Mouse (Mus musculus) hindbrain, embryonic 15.5 days (tissue): ENCODE data around the gene Kcnj12. TPM values are rescaled to one million over a fixed set of nuclear protein-coding genes. Genes with fewer than 3 reads are reported as not detected.
A peak's percentile ranks its signal among the peaks of the same experiment; 100 is the strongest.

ENCODE experiments used
- ATAC-seq: fragments of 200-750 bp; cut with Nextera tagmentation; 2 replicates; pipeline ENCODE4 v1.8.0; 2017; ENCODE audit warnings: low read depth, moderate number of reproducible peaks, moderate TSS enrichment; ENCODE audit not compliant: low FRiP score
- H3K27ac ChIP-seq: fragments of 300-500 bp; sonication (generic); replicated peaks from 2 replicates; pipeline ENCODE4 v1.5.1; 2015; ENCODE audit warnings: mild to moderate bottlenecking, inconsistent platforms
- H3K27me3 ChIP-seq: fragments of 300-500 bp; sonication (generic); 2 replicates; pipeline ENCODE4 v1.6.1; 2015; ENCODE audit warnings: control low read depth, inconsistent platforms
- H3K36me3 ChIP-seq: fragments of 300-500 bp; sonication (generic); 2 replicates; pipeline ENCODE4 v1.6.1; 2015; ENCODE audit warnings: control low read depth, inconsistent platforms
- H3K4me1 ChIP-seq: fragments of 300-500 bp; sonication (generic); replicated peaks from 2 replicates; pipeline ENCODE4 v1.6.1; 2015; ENCODE audit warnings: control low read depth, inconsistent platforms
- H3K4me2 ChIP-seq: fragments of 300-500 bp; sonication (generic); 2 replicates; pipeline ENCODE4 v1.6.1; 2015; ENCODE audit warnings: moderate library complexity, mild to moderate bottlenecking, inconsistent platforms
- H3K4me3 ChIP-seq: fragments of 300-500 bp; sonication (generic); 2 replicates; pipeline ENCODE4 v1.5.1; 2015; ENCODE audit warnings: mild to moderate bottlenecking, inconsistent platforms
- H3K9ac ChIP-seq: fragments of 300-500 bp; sonication (generic); 2 replicates; pipeline ENCODE4 v1.6.1; 2015; ENCODE audit warnings: inconsistent platforms
- H3K9me3 ChIP-seq: fragments of 300-500 bp; sonication (generic); 2 replicates; pipeline ENCODE4 v1.6.1; 2016; ENCODE audit warnings: control low read depth, inconsistent platforms
- WGBS: fragments of 180-500 bp; shearing (Covaris S2); methylation state at CpG from one replicate; pipeline ENCODE4 v1.1.7; 2015; 5-methylcytosine and 5-hydroxymethylcytosine counted together
- polyA plus RNA-seq: library from polyadenylated mRNA; unstranded; fragments of >200 nt; fragmentation: Nextera tagmentation; extraction: Ambion mirVana; gene quantifications from 2 replicates; pipeline ENCODE4 v1.2.1, GENCODE M21; 2015

Gene Kcnj12
- polyA plus RNA-seq, 1 experiment from 2014 or later, result 4.9 TPM

DNA sequence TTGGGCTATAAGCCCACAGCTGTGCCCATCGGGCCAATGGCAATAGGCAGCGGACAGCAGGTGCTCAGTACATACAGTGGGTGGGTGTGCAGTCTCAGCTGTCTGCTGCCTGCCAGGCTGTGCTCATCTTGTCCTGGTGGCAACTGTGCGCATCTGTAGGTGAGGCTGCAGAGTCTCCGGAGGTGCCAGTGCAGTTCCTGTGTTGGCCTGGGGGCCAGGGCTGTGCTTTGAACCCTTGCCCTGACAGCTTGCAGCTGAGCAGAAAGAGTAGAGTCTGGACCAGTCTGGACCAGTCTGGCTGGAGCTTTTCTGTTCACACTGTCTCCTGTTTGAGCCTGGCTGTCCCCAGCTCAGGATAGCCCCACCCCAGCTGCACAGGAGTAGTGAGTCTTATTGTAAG lies 4.8 kb downstream of the Kcnj12 start:
- Histone ChIP-seq H3K4me3 (no peak overlapping the region), H3K36me3 (no peaks in the 10 kb centered on the region), H3K9me3 (no peaks in the 10 kb centered on the region), H3K27ac (no peak overlapping the region), H3K4me1 (peaks cover 53% of the 10 kb centered on the region), H3K4me2 (no peak overlapping the region), H3K27me3 (peaks cover 23% of the 10 kb centered on the region), H3K9ac (no peak overlapping the region)
- ATAC-seq, result no peak
- 56% methylated on average over 4 of the region's 4 CpGs for WGBS

DNA sequence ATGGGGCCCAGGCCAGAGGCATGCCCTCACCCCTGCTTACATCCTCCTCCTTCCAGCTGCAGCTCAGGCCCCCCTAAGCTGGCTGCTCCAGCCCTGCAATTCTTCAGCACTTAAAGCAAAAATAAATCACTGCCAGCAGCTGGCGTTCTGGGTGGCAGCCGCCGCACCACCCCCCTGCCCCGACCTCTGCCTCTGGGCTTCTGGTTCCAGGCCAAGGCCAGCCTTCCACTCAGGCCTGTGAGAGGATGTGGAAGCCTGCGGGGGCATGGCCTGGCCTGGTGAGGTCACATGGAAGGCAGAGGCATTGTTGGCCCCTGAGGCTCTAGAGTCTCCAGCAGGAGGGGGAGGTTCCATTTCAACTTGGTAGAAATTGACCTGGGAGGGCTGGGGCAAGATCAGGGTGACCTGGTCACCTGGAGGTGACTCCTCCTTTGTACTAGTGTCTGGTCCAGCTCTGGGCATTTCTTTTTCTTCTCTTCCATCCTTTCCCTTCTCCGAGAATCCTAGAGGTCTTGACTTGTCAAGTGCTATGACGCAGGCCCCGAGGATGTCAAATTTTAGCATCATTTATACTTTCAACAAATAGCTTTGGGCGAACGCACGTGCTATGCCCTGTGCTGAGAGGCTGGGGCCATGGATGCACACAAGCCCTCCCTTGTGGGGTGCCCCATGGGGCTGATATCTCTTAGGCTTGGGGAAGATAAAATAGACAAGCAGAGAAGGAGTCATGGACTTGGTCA lies 6.0 kb downstream of the Kcnj12 start:
- H3K9ac ChIP-seq, result no peak overlapping the region
- H3K4me2 ChIP-seq, result no peak overlapping the region
- WGBS, result 58% methylated on average over 11 of the region's 11 CpGs
- H3K36me3 ChIP-seq, result no peaks in the 10 kb centered on the region
- H3K27me3 ChIP-seq, result peaks cover 15% of the 10 kb centered on the region
- no peak for ATAC-seq
- H3K27ac ChIP-seq, result no peak overlapping the region
- no peaks in the 10 kb centered on the region for H3K9me3 ChIP-seq
- H3K4me1 ChIP-seq, result peaks cover 45% of the 10 kb centered on the region
- no peak overlapping the region for H3K4me3 ChIP-seq

DNA sequence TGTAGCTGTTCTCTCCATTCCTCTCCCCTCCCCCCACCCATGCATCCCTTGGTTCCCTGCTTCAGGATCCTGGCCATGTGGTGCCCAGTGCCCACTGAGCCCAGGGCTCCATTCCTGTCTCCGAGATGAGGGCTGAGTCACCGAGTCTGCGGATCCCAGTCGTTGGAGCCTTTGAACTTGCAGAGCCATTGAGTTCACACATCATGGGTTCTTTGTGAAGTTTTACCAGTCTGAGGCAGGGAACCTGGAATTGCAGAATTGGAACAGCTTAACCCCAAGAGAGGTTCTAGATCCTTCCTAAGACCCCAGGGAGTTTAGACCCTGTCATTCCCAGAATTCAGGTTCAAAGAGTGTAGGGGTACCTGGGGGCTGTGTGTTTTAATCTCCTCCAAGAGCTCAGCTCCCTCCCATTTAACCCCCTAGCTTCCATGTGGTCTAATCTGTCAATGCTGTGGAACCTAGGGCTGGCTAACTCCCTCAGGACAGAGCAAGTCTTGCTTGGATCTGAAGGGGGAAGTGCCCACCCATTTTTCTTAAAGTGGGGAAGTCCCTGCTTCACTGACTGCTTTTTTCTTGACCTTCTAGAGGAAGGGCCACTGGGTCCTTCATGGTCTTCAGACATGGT lies 6.9 kb downstream of the Kcnj12 start:
- Histone ChIP-seq H3K4me3 (no peak overlapping the region), H3K9me3 (no peaks in the 10 kb centered on the region), H3K9ac (no peak overlapping the region), H3K4me2 (no peak overlapping the region), H3K4me1 (peaks cover 37% of the 10 kb centered on the region), H3K27ac (no peak overlapping the region), H3K27me3 (peaks cover 7% of the 10 kb centered on the region), H3K36me3 (no peaks in the 10 kb centered on the region)
- ATAC-seq, result no peak
- 52% methylated on average over 4 of the region's 4 CpGs for WGBS

DNA sequence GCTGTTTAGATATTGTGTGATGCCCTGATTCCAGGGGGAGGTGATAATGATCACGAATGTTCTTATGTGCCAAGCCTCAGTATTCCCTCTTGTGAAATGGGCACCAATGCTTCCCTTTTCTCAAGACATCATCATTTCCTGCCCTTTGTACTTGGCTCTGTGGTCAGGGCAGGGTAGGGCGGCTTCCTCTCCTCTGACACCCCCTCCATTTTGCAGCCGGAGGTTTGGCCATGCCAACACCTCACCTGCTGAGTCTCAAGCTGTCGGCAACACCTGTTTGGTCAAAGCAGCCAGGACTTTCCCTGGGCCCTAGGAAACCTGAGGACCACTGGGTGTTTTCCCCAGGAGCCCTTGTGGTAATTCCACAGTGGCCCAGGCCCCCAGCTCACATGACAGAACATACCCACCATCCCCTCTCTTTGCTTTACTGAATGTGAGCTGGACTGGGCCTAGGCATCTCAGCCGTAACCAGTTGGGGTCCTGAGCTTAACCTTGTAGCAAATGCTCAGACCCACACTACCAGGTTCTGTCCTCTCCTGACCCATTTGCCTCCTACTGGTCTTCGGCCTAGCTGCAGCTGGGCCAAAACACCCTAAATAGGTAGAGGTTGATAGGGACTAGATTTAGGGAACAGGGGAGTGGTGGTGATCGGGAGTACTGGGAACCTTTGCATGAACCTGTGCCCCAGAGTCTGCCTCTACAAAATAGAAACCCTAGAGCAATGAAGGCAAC lies 7.7 kb downstream of the Kcnj12 start:
- H3K9ac ChIP-seq, result no peak overlapping the region
- H3K27me3 ChIP-seq, result no peaks in the 10 kb centered on the region
- H3K4me3 ChIP-seq, result no peak overlapping the region
- H3K9me3 ChIP-seq, result no peaks in the 10 kb centered on the region
- H3K4me2 ChIP-seq, result no peak overlapping the region
- H3K27ac ChIP-seq, result no peak overlapping the region
- 91% methylated on average over 7 of the region's 7 CpGs for WGBS
- H3K4me1 ChIP-seq, result peaks cover 29% of the 10 kb centered on the region
- no peak for ATAC-seq
- no peaks in the 10 kb centered on the region for H3K36me3 ChIP-seq

DNA sequence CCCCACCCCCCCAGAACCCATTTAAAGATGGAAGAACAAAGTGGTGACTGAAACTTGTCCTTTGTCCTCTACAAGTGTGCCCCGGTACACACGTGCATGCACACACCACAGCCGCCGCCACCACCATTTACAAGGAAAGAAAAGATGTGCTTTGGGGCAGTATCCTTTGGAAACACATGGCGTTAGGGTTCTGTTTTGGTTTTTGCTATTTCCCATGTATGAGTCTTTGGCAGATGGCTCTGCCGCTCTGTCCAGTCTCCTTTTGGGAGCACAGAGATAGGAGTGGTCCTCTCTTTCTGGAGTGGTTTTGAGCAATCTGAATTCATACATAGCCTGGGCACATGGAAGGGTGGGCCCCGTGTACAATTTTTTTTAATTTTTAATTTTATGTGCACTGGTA lies 8.8 kb downstream of the Kcnj12 start:
- no peaks in the 10 kb centered on the region for H3K27me3 ChIP-seq
- H3K4me1 ChIP-seq, result peaks cover 19% of the 10 kb centered on the region; the same call in 1 of the 2 replicates
- WGBS, result 93% methylated on average over 7 of the region's 7 CpGs
- no peak overlapping the region for H3K4me2 ChIP-seq
- no peak overlapping the region for H3K4me3 ChIP-seq
- no peak overlapping the region for H3K27ac ChIP-seq
- no peak overlapping the region for H3K9ac ChIP-seq
- ATAC-seq, result no peak
- H3K9me3 ChIP-seq, result no peaks in the 10 kb centered on the region
- no peaks in the 10 kb centered on the region for H3K36me3 ChIP-seq

DNA sequence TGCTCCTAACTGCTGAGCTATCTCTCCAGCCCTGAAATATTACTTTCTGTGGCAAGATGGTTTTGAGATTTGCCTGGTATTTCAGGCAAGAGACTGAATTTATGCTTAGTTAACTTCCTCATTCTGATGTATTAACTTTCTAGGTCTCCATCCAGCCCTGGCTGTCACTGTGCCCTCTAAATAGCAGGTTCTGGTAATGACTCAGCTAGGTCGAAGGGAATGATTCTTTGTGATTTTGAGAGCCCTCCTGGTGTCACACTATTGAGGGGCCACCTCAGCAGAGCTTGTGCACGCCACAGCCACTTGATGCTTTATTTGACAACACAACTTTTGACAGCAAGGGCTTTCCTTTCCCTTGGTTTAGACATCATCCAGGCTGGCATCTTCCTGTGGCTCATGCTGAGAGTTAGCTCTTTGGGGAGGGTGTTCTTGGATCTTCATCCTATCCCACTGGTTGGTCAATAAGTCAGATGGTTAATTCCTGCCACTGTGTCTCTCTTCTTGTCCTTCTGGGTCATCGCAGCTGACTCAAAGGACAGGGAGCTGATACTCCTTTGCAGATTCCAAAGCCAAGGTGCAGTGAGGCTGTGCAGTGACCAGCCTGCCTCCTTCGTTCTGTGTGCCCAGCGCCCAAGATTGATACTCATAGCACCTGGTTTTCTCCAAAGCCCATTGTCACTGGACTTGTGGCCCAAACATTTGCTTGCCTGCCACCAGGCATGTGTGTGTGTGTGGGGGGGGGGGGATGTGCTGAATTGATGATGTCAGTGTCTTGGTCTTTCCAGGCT lies 9.5 kb downstream of the Kcnj12 start:
- no peaks in the 10 kb centered on the region for H3K27me3 ChIP-seq
- no peak for ATAC-seq
- no peak overlapping the region for H3K9ac ChIP-seq
- 82% methylated on average over 5 of the region's 5 CpGs for WGBS
- no peaks in the 10 kb centered on the region for H3K9me3 ChIP-seq
- peaks cover 18% of the 10 kb centered on the region; the same call in 1 of the 2 replicates for H3K4me1 ChIP-seq
- no peaks in the 10 kb centered on the region for H3K36me3 ChIP-seq
- no peak overlapping the region for H3K27ac ChIP-seq
- no peak overlapping the region for H3K4me2 ChIP-seq
- no peak overlapping the region for H3K4me3 ChIP-seq

DNA sequence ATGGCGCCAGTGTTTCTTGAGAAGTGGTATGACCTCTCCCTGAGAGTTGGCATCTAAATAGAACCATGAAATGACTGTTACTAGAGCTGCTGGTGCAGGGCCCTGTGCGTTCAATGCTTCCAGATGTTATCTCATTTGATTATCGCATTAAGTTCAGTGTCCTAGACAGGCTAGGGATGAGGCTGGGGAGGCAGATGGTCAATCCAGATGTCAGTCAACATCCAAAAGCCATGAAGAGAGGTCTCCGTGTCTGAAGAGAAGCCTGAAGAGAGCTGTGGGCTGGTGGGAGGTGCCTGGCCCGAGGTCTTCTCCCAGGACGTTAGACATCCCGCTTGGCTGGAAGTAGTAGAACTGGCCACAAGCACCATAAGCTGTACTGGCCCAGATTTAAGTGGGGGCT lies 10.1 kb downstream of the Kcnj12 start:
- H3K36me3 ChIP-seq, result no peaks in the 10 kb centered on the region
- H3K4me2 ChIP-seq, result no peak overlapping the region
- no peaks in the 10 kb centered on the region for H3K27me3 ChIP-seq
- H3K9ac ChIP-seq, result no peak overlapping the region
- H3K4me3 ChIP-seq, result no peak overlapping the region
- WGBS, result 79% methylated on average over 7 of the region's 7 CpGs
- no peak overlapping the region for H3K27ac ChIP-seq
- ATAC-seq, result no peak
- H3K4me1 ChIP-seq, result peaks cover 12% of the 10 kb centered on the region; the same call in 1 of the 2 replicates
- H3K9me3 ChIP-seq, result no peaks in the 10 kb centered on the region

DNA sequence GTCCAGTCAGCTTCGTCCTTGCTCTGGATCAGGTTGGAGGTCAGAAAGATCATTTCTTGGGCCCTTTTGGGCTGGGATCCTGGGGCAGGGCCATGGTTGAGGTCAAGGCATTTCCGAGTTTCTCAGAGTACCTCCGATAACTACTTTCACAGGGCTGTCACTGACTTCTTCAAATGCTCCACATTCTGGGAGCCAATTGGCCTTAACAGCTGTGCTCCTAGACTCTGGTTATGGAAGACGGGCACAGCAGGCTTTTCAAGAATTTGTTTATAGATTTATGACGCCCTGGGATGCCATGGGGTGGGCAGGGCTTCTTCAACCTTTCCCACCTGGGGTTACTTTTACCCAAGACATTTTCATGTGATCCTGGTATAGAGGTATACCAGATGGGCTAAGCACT lies 10.8 kb downstream of the Kcnj12 start:
- no peak overlapping the region for H3K4me3 ChIP-seq
- H3K36me3 ChIP-seq, result no peaks in the 10 kb centered on the region
- no peak for ATAC-seq
- H3K4me2 ChIP-seq, result no peak overlapping the region
- peaks cover 7% of the 10 kb centered on the region; the same call in 1 of the 2 replicates for H3K4me1 ChIP-seq
- no peak overlapping the region for H3K9ac ChIP-seq
- H3K27me3 ChIP-seq, result no peaks in the 10 kb centered on the region
- no peaks in the 10 kb centered on the region for H3K9me3 ChIP-seq
- H3K27ac ChIP-seq, result no peak overlapping the region
- 76% methylated on average over 5 of the region's 5 CpGs for WGBS

DNA sequence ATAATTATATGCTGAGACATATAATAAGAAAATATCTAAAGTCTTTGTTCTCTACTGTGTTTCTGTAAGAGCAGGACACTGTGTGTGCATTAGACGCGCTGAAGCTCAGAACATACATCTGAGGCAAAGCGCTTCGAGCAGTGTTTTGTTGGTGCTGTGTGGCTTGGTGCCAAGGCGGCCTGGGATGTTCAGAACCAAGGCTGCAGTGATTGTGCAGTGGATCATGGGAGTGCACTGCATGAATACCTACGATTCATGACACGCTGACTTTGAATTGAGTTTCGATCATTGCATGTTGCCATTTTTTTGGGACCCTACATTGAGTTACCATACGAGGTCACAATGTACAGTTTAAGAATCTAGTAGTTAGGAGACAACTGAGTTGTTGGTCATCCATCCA lies 14.3 kb downstream of the Kcnj12 start:
- no peak for ATAC-seq
- Histone ChIP-seq H3K4me2 (no peak overlapping the region), H3K4me1 (0 out of 2 replicates have a peak, but pooled peaks cover 4% of the 10 kb centered on the region), H3K9me3 (no peaks in the 10 kb centered on the region), H3K27ac (no peak overlapping the region), H3K4me3 (no peak overlapping the region), H3K9ac (no peak overlapping the region), H3K27me3 (no peaks in the 10 kb centered on the region), H3K36me3 (no peaks in the 10 kb centered on the region)
- 95% methylated on average over 9 of the region's 9 CpGs for WGBS

DNA sequence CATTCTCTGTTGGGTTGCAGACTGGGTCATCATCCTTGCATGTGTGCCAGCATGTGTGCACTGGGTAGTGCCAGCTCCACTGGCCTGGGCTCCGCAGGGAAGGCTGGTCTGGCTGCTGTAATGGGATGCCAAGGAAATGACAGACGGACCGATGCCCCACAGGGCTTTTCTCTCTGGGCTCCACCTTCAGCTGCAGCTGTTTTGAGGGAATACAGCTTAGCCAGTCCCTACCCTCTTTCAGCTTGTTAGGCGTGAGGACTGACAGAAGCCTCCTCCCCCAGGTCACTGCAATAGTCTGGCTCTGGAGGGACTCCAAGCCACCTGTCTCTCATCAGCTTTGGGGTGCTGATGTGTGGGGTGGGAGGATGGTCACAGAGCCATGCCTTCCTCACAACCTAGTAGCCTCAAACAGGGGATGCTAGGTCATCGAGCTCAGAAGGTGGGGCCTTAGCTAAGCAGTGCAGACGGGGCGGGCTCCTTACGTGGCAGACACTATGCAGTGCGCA lies 16.0 kb downstream of the Kcnj12 start:
- no peaks in the 10 kb centered on the region for H3K9me3 ChIP-seq
- peaks cover 14% of the 10 kb centered on the region for H3K4me1 ChIP-seq
- no peaks in the 10 kb centered on the region for H3K27me3 ChIP-seq
- H3K4me2 ChIP-seq, result no peak overlapping the region
- no peaks in the 10 kb centered on the region for H3K36me3 ChIP-seq
- WGBS, result 66% methylated on average over 9 of the region's 9 CpGs
- no peak overlapping the region for H3K9ac ChIP-seq
- ATAC-seq, result peak; percentile 65
- H3K4me3 ChIP-seq, result no peak overlapping the region
- 0 out of 2 replicates have a peak overlapping the region, but pooled peaks have one; percentile 0 for H3K27ac ChIP-seq

DNA sequence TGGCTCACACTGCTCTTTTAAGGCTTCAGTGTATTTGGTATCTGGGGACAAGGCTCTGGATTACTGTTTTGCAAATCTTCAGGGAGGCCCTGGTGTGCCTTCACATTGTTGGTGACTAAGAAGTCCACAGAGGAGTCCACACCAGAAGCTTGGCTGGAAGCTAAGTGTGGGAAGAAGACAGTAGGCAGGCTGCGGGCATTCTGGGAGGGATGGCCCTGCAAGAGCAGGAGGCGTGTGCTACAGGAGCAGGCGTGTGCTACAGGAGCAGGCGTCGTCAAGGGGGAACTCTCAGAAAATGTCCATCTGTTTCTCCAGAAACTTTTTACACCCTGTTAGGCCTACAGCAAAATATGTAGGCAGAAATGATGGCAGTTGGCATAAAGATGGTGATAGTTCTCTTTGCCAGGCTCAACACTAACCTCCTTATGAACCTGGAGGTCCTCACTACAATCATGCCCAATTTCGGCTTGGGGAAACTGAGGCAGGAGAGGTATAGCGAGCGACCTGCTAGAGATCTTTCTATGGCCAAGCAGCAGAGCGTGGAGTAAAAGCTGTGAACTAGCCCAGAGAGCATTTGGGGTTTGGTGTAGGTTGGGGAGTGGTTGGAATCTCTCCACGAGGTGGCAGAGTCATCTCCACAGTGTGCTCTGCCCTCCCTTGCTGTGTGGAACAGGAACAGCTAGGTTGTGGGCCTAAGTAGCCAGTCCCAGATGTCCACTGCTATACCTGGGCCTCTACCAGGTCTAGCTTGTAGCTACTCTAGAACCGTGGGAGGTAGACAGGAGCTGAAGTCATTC lies 18.7 kb downstream of the Kcnj12 start:
- Histone ChIP-seq H3K9ac (no peak overlapping the region), H3K4me3 (no peak overlapping the region), H3K9me3 (no peaks in the 10 kb centered on the region), H3K27me3 (no peaks in the 10 kb centered on the region), H3K4me2 (no peak overlapping the region), H3K4me1 (peaks cover 14% of the 10 kb centered on the region), H3K27ac (no peak overlapping the region), H3K36me3 (no peaks in the 10 kb centered on the region)
- no peak for ATAC-seq
- WGBS, result 85% methylated on average over 11 of the region's 11 CpGs
